Mouse (Mus musculus) cortical plate, adult 2 months (tissue): ENCODE results near the gene Fcamr.

Experiments used
- CTCF ChIP-seq: fragments of 200-500 bp; IDR thresholded peaks from 2 replicates; pipeline ENCODE4 v1.5.1; 2011; ENCODE audit warnings: mild to moderate bottlenecking, control low read depth, low read length; ENCODE audit not compliant: insufficient read depth; ENCODE audit errors: extremely low read depth
- POLR2A ChIP-seq: fragments of 200-500 bp; IDR thresholded peaks from 2 replicates; pipeline ENCODE4 v1.6.1; 2011; ENCODE audit warnings: mild to moderate bottlenecking, low read length, control low read depth; ENCODE audit not compliant: insufficient read depth; ENCODE audit errors: extremely low read depth

DNA sequence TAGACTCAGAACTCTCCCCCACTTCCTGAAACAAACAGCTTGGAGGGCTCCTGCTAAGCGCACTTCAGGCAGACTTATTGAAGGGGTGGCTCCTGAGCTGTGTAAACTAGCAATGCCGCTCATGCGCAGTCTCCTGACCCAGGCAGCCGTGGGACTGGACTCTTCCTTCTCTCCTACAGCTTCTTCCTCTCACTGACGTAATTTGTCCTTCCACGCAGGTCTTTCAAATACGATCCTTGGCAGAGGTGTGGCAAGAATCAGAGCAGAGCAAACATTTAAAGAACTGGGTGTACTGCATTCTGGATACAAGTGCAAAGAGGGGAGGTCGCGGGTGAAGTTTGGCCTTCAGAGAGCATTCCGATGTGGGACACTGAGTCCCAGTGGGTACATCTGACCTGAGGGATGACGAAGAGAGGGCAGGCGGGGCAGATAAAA is 36.7 kb upstream of the Fcamr start:
- TF ChIP-seq POLR2A = no peak
- TF ChIP-seq CTCF = no peak
